Mouse (Mus musculus) neural tube, postnatal 0 days (tissue): ENCODE measurements around the gene Spsb3. TPM values are rescaled to one million over a fixed set of nuclear protein-coding genes. Genes with fewer than 3 reads are reported as not detected.

Experiments
- polyA plus RNA-seq: library from polyadenylated mRNA; unstranded; fragments of >200 nt; fragmentation: Nextera tagmentation; extraction: Ambion mirVana; gene quantifications from 2 replicates; pipeline ENCODE4 v1.2.1, GENCODE M21; 2015

The Spsb3 gene
- 85.2 and 90.4 TPM in 2 replicates for polyA plus RNA-seq

DNA sequence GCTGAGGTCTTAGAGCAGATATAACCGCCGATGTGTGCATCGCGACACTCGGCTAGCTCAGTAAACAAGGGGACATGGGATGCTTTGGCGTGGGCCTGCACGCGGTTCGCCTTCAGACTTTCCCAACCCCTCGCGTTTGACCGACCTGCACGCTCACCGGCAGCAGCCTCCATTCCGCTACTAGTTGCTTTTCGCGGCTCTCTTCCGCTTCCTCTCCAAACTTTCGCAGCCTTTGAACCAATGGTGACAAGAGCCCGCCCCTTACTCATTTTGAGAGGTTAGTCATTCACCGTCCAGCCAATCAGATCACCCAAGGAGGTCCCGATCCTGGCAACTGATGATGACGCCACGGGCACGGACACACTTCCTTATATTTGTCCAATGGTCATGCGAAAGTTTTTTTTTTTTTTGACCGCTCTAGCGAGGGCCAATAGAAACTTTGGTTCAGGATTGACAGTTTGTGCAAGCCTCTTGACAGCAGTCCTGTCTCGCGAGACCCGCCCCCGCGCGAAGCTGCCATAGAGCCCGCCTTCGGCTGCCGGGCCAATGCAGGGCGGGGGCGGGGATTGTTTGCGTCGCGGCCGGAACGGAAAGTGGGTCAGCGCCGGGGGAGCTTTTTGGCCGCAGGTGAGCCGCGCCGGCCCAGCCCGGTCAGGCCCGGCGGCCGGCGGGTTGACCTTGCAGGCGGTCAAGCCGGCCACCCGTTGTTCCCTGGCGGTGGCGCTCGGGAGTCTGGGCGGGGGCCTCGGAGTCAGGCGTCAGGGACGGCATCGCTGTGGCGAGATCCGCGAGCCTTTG is at the start of gene Spsb3, which contains the start of gene Nubp2:
TSS of gene Spsb3 (plus strand) at position 510 of the 798 bp plus-strand sequence.
TSS of gene Nubp2 (minus strand) at position 216 of the 798 bp plus-strand sequence.

DNA sequence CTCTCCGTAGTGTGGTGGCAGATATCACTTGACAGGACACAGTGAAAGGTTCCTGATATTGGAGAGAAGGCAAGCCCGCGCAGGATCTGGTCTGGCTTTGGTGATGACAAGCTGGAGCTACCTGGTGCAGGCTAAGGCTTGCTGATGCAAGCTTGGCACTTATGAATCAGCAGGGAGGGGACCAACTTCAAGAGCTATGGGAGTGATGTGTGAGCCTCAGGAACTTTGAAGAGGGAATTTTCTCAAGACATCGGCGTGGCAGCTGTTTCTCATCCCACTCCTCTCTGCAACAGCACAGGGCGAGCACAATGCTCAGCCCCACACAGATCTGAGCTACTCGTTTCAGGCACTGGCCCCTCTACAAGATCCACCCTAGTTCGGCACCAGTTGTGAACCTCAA is 46.6 kb upstream of the Spsb3 start, which contains the start of gene Hagh:
TSS of gene Hagh (plus strand) at position 302 of the 400 bp plus-strand sequence.

GRCm38 (mm10) chr17:24850065-24850772 is 36.2 kb upstream of the Spsb3 start, which contains the start of gene Fahd1:
Fahd1 (minus strand) TSS chr17:24850364.

GRCm38 (mm10) chr17:24865776-24866175 is 20.7 kb upstream of the Spsb3 start, which contains the start of gene Igfals:
Igfals (plus strand) TSS chr17:24865997.

GRCm38 (mm10) chr17:24894995-24895547 is 8.6 kb downstream of the Spsb3 start, which contains the start of the genes Eme2 and Mrps34:
Eme2 (minus strand) TSS chr17:24895087.
Mrps34 (plus strand) TSS chr17:24895116.

DNA sequence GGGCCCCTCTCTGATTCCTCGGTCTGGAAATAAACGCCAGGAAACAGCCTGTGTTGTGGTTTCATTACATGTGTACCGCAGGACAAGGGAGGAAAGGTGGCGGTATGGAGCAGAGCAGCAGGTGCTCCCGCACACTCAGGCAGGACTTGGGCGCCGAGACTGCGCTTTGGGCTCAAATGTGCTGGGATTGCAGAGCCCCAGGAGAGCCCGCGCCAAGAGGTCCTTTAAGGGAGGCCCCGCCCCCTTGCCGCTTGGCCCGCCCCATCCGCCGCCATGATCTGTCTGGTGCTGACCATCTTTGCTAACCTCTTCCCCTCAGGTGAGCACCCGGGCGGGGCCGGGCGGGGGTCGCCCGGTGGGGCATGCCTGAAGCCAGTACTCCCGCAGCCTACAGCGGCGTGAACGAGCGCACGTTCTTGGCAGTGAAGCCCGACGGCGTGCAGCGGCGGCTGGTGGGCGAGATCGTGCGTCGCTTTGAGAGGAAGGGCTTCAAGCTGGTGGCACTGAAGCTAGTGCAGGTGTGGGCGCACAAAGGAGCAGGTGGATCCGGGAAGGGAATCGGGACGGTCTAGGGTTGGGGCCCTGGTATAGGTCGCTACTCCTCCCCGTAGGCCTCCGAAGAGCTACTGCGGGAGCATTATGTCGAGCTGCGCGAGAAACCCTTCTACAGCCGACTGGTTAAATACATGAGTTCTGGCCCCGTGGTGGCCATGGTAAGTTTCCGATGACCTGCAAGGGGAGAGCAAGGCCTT is 10.0 kb downstream of the Spsb3 start, which contains the start of gene Nme3:
TSS of gene Nme3 (plus strand) at position 260 of the 752 bp plus-strand sequence.

GRCm38 (mm10) chr17:24936259-24937237 is 50.1 kb downstream of the Spsb3 start, which contains the start of gene Mapk8ip3:
Mapk8ip3 (minus strand) TSS chr17:24936977.

Other genes with a start within 250 kb of the Spsb3 start
- gene Slc9a3r2, start 236.3 kb upstream of the Spsb3 start, polyA plus RNA-seq = 82.2 and 84.4 TPM in 2 replicates
- gene Npw, start 228.2 kb upstream of the Spsb3 start, polyA plus RNA-seq = 0.93 and 1.2 TPM in 2 replicates
- gene Zfp598, start 217.0 kb upstream of the Spsb3 start, polyA plus RNA-seq = 13.9 and 18.2 TPM in 2 replicates
- 269 and 290 TPM in 2 replicates for gene Syngr3, start 196.7 kb upstream of the Spsb3 start, polyA plus RNA-seq
- gene Gfer, start 190.5 kb upstream of the Spsb3 start, polyA plus RNA-seq = 38.1 and 38.9 TPM in 2 replicates
- gene Noxo1, start 190.4 kb upstream of the Spsb3 start, polyA plus RNA-seq = 1.7 and 2.3 TPM in 2 replicates
- 43.3 and 47.7 TPM in 2 replicates for gene Tbl3, start 179.0 kb upstream of the Spsb3 start, polyA plus RNA-seq
- gene Rnf151, start 168.6 kb upstream of the Spsb3 start, polyA plus RNA-seq = not detected in 2 replicates
- 836 and 837 TPM in 2 replicates for gene Rps2, start 168.5 kb upstream of the Spsb3 start, polyA plus RNA-seq
- gene Ndufb10, start 162.2 kb upstream of the Spsb3 start, polyA plus RNA-seq = 375 and 378 TPM in 2 replicates
- 0.27 and 0.40 TPM in 2 replicates for gene Rpl3l, start 158.8 kb upstream of the Spsb3 start, polyA plus RNA-seq
- gene Msrb1, start 150.0 kb upstream of the Spsb3 start, polyA plus RNA-seq = 24.4 and 29.7 TPM in 2 replicates
- gene Hs3st6, start 133.7 kb upstream of the Spsb3 start, polyA plus RNA-seq = 0.20 and 0.57 TPM in 2 replicates
- not detected in 2 replicates for gene Meiob, start 82.4 kb upstream of the Spsb3 start, polyA plus RNA-seq
- 101 and 108 TPM in 2 replicates for gene Hagh, start 46.5 kb upstream of the Spsb3 start, polyA plus RNA-seq
- gene Fahd1, start 36.3 kb upstream of the Spsb3 start, polyA plus RNA-seq = 28.1 and 29.5 TPM in 2 replicates
- gene Igfals, start 20.6 kb upstream of the Spsb3 start, polyA plus RNA-seq = 0.25 and 0.35 TPM in 2 replicates
- 61.6 and 67.5 TPM in 2 replicates for gene Nubp2, start 294 bp upstream of the Spsb3 start, polyA plus RNA-seq
- 28.3 and 29.9 TPM in 2 replicates for gene Eme2, start 8.4 kb downstream of the Spsb3 start, polyA plus RNA-seq
- gene Mrps34, start 8.5 kb downstream of the Spsb3 start, polyA plus RNA-seq = 131 and 137 TPM in 2 replicates
- 123 TPM in 2 replicates for gene Nme3, start 9.9 kb downstream of the Spsb3 start, polyA plus RNA-seq
- 58.6 and 70.9 TPM in 2 replicates for gene Mapk8ip3, start 50.3 kb downstream of the Spsb3 start, polyA plus RNA-seq
- 43.4 and 45.3 TPM in 2 replicates for gene Jpt2, start 74.0 kb downstream of the Spsb3 start, polyA plus RNA-seq
- 5.0 and 5.6 TPM in 2 replicates for gene Cramp1l, start 129.1 kb downstream of the Spsb3 start, polyA plus RNA-seq
- gene Ift140, start 129.4 kb downstream of the Spsb3 start, polyA plus RNA-seq = 10.6 and 12.1 TPM in 2 replicates
- gene Tmem204, start 196.9 kb downstream of the Spsb3 start, polyA plus RNA-seq = 10.5 and 10.7 TPM in 2 replicates
- gene Telo2, start 229.3 kb downstream of the Spsb3 start, polyA plus RNA-seq = 38.9 and 43.9 TPM in 2 replicates
- 0.50 and 0.94 TPM in 2 replicates for gene Ptx4, start 234.1 kb downstream of the Spsb3 start, polyA plus RNA-seq
- 19.8 and 20.7 TPM in 2 replicates for gene Clcn7, start 246.7 kb downstream of the Spsb3 start, polyA plus RNA-seq